Mouse (Mus musculus): ENCODE measurements around the gene Arg1. TPM values are rescaled to one million over a fixed set of nuclear protein-coding genes. Genes with fewer than 3 reads are reported as not detected.

The Arg1 gene
- total RNA-seq, 1 experiment from 2014 or later, result 122 TPM

GRCm38 (mm10) chr10:24912576-24912975, 14.7 kb downstream of the Arg1 start:
- no peak for DNase-seq

- DNase-seq, result no peak
These were observed 16.1 kb downstream of the Arg1 start for GRCm38 (mm10) chr10:24911199-24911598.

- no peak for DNase-seq
These were observed 21.7 kb downstream of the Arg1 start for GRCm38 (mm10) chr10:24905627-24906026.

- peak; percentile 55 for DNase-seq
These were observed 31.4 kb downstream of the Arg1 start for GRCm38 (mm10) chr10:24895927-24896326.

- no peak for DNase-seq
These were observed 38.9 kb downstream of the Arg1 start for GRCm38 (mm10) chr10:24888343-24888742.

- peak; percentile 31 for DNase-seq
These were observed 41.3 kb downstream of the Arg1 start for GRCm38 (mm10) chr10:24886008-24886407.

GRCm38 (mm10) chr10:24873624-24874023, 53.7 kb downstream of the Arg1 start:
- peak; percentile 21 for DNase-seq

- peak; percentile 98 for DNase-seq
These were observed 57.5 kb downstream of the Arg1 start, which contains the start of gene Med23 for GRCm38 (mm10) chr10:24869760-24870290. Med23 (plus strand) TSS chr10:24869986.

Small RNA genes within 50 kb of the gene (microRNA-seq; reads per million reads assigned to microRNA genes)
- gene Mir6905, result 0 reads per million in 2 experiments

Other genes starting within 250 kb of the Arg1 start
- 4.4 and 4.8 TPM in 2 replicates for gene Enpp1, start 215.3 kb downstream of the Arg1 start, total RNA-seq (2021)
- gene Enpp3, start 84.7 kb downstream of the Arg1 start, total RNA-seq (2021), result 5.4 and 9.4 TPM in 2 replicates
- 22.3 and 26.7 TPM in 2 replicates for gene Med23, start 57.5 kb downstream of the Arg1 start, total RNA-seq (2021)